Mouse (Mus musculus) CH12.LX (cell line): ENCODE measurements at regions not wholly inside any gene's neighbourhood (a gene's known extent, or its start where the extent isn't known, plus 50 kb on each side); places are given as distances from the start of the nearest gene placed in this dataset.

ENCODE experiments used
- DNase-seq: peaks from one replicate; pipeline ENCODE4 v3.0.0-alpha.2; 2013; ENCODE audit errors: extremely low read depth
- H3K27ac ChIP-seq: 2 replicates; pipeline ENCODE4 v1.5.1; 2012; ENCODE audit warnings: low read depth, mild to moderate bottlenecking, control low read depth, moderate library complexity; ENCODE audit not compliant: insufficient read depth
- H3K27me3 ChIP-seq: replicated peaks from 2 replicates; pipeline ENCODE3; 2012; ENCODE audit warnings: inconsistent platforms
- H3K36me3 ChIP-seq, 2 experiments: replicated peaks in 1 of 2; 2 replicates each; pipeline versions ENCODE3 to v1.6.1; 2012; ENCODE audit warnings: inconsistent platforms in 1 of 2, low read length in 1 of 2, mild to moderate bottlenecking in 1 of 2, mixed read lengths in 1 of 2, moderate library complexity in 1 of 2; ENCODE audit not compliant: control insufficient read depth in 1 of 2, insufficient read depth in 1 of 2
- H3K4me1 ChIP-seq, 2 experiments: 2 replicates each; pipeline ENCODE4 v1.6.1; 2012; ENCODE audit warnings: inconsistent platforms in 1 of 2, moderate library complexity in 1 of 2; ENCODE audit not compliant: insufficient read depth in 2 of 2, control insufficient read depth in 1 of 2
- H3K4me2 ChIP-seq: 2 replicates; pipeline ENCODE4 v1.6.1; 2012; ENCODE audit warnings: low read depth, mild to moderate bottlenecking, control low read depth; ENCODE audit not compliant: poor library complexity, insufficient read depth, severe bottlenecking
- H3K4me3 ChIP-seq, 3 experiments: fragments of 150-350 bp in 1 of 3; sonication (generic) in 1 of 3; replicated peaks in 1 of 3; 2 replicates each; pipeline versions ENCODE3 to v1.5.1; 2011 to 2012; ENCODE audit warnings: low read depth in 2 of 3, low read length in 2 of 3, mild to moderate bottlenecking in 2 of 3, moderate library complexity in 2 of 3, control low read depth in 1 of 3, improper control_type of control experiment in 1 of 3, inconsistent platforms in 1 of 3, mixed read lengths in 1 of 3; ENCODE audit not compliant: poor library complexity in 1 of 3
- H3K79me2 ChIP-seq: replicated peaks from 2 replicates; pipeline ENCODE4 v1.6.1; 2012; ENCODE audit warnings: mild to moderate bottlenecking, moderate library complexity; ENCODE audit not compliant: control insufficient read depth, poor library complexity, insufficient read depth, severe bottlenecking; ENCODE audit errors: extremely low read depth
- H3K9ac ChIP-seq: 2 replicates; pipeline ENCODE4 v1.6.1; 2012; ENCODE audit warnings: low read depth, mild to moderate bottlenecking, control low read depth, moderate library complexity; ENCODE audit not compliant: insufficient read depth
- H3K9me3 ChIP-seq: replicated peaks from 2 replicates; pipeline ENCODE3; 2012; ENCODE audit warnings: low read length, inconsistent platforms, mixed read lengths
- CHD1 ChIP-seq: IDR thresholded peaks from 2 replicates; pipeline ENCODE4 v1.6.1; 2012; ENCODE audit warnings: low read depth, low read length, improper control_type of control experiment, inconsistent platforms
- CHD2 ChIP-seq: IDR thresholded peaks from 2 replicates; pipeline ENCODE4 v1.6.1; 2011; ENCODE audit warnings: low read length, improper control_type of control experiment
- E2F4 ChIP-seq: IDR thresholded peaks from 2 replicates; pipeline ENCODE4 v1.6.1; 2011; ENCODE audit warnings: low read depth, low read length, improper control_type of control experiment; ENCODE audit not compliant: insufficient replicate concordance
- ELF1 ChIP-seq: IDR thresholded peaks from 2 replicates; pipeline ENCODE4 v1.6.1; 2014; ENCODE audit warnings: low read depth, mild to moderate bottlenecking, inconsistent platforms, low read length, improper control_type of control experiment
- EP300 ChIP-seq: IDR thresholded peaks from 2 replicates; pipeline ENCODE4 v1.6.1; 2011; ENCODE audit warnings: low read length, improper control_type of control experiment
- ETS1 ChIP-seq: conservative IDR thresholded peaks from 2 replicates; pipeline ENCODE4 v1.6.1; 2012; ENCODE audit warnings: low read depth, mild to moderate bottlenecking, inconsistent platforms, low read length, improper control_type of control experiment, moderate library complexity
- GABPA ChIP-seq: IDR thresholded peaks from 2 replicates; pipeline ENCODE4 v1.6.1; 2012; ENCODE audit warnings: low read depth, low read length, improper control_type of control experiment, inconsistent platforms; ENCODE audit not compliant: insufficient replicate concordance
- HCFC1 ChIP-seq: IDR thresholded peaks from 2 replicates; pipeline ENCODE4 v1.6.1; 2012; ENCODE audit warnings: low read depth, mild to moderate bottlenecking, inconsistent platforms, low read length, improper control_type of control experiment
- IRF4 ChIP-seq: IDR thresholded peaks from 2 replicates; pipeline ENCODE4 v1.6.1; 2014; ENCODE audit warnings: low read depth, mild to moderate bottlenecking, inconsistent platforms, low read length, improper control_type of control experiment
- JUND ChIP-seq: conservative IDR thresholded peaks from 2 replicates; pipeline ENCODE4 v1.6.1; 2011; ENCODE audit warnings: low read depth, low read length, improper control_type of control experiment
- MAZ ChIP-seq: IDR thresholded peaks from 2 replicates; pipeline ENCODE4 v1.6.1; 2012; ENCODE audit warnings: low read depth, mild to moderate bottlenecking, inconsistent platforms, low read length, improper control_type of control experiment, moderate library complexity
- MEF2A ChIP-seq: IDR thresholded peaks from 2 replicates; pipeline ENCODE4 v1.6.1; 2014; ENCODE audit warnings: low read depth, mild to moderate bottlenecking, inconsistent platforms, low read length, improper control_type of control experiment, borderline replicate concordance
- MXI1 ChIP-seq: IDR thresholded peaks from 2 replicates; pipeline ENCODE4 v1.6.1; 2011; ENCODE audit warnings: mild to moderate bottlenecking, low read depth, low read length, improper control_type of control experiment
- MYC ChIP-seq: IDR thresholded peaks from 2 replicates; pipeline ENCODE4 v1.6.1; 2011; ENCODE audit warnings: low read depth, mild to moderate bottlenecking, improper control_type of control experiment, low read length
- PAX5 ChIP-seq: IDR thresholded peaks from 2 replicates; pipeline ENCODE4 v1.6.1; 2012; ENCODE audit warnings: low read length, inconsistent platforms, mixed read lengths
- POLR2AphosphoS2 ChIP-seq: IDR thresholded peaks from 2 replicates; pipeline ENCODE4 v1.6.1; 2011; ENCODE audit warnings: low read depth, low read length, improper control_type of control experiment
- RAD21 ChIP-seq: IDR thresholded peaks from 2 replicates; pipeline ENCODE4 v1.6.1; 2011; ENCODE audit warnings: low read depth, mild to moderate bottlenecking, low read length, improper control_type of control experiment, moderate library complexity
- SIN3A ChIP-seq: IDR thresholded peaks from 2 replicates; pipeline ENCODE4 v1.6.1; 2012; ENCODE audit warnings: low read length, improper control_type of control experiment, inconsistent platforms
- SMC3 ChIP-seq: IDR thresholded peaks from 2 replicates; pipeline ENCODE4 v1.6.1; 2011; ENCODE audit warnings: low read depth, low read length, improper control_type of control experiment
- TCF12 ChIP-seq: IDR thresholded peaks from 2 replicates; pipeline ENCODE4 v1.6.1; 2014; ENCODE audit warnings: low read depth, mild to moderate bottlenecking, inconsistent platforms, low read length, improper control_type of control experiment
- UBTF ChIP-seq: IDR thresholded peaks from 2 replicates; pipeline ENCODE4 v1.6.1; 2012; ENCODE audit warnings: low read depth, mild to moderate bottlenecking, inconsistent platforms, low read length, improper control_type of control experiment, moderate library complexity
- USF1 ChIP-seq: IDR thresholded peaks from 2 replicates; pipeline ENCODE4 v1.6.1; 2014; ENCODE audit warnings: low read depth, mild to moderate bottlenecking, inconsistent platforms, low read length, improper control_type of control experiment
- ZC3H11A ChIP-seq: IDR thresholded peaks from 2 replicates; pipeline ENCODE4 v1.6.1; 2012; ENCODE audit warnings: low read depth, mild to moderate bottlenecking, inconsistent platforms, low read length, improper control_type of control experiment
- ZMIZ1 ChIP-seq: IDR thresholded peaks from 2 replicates; pipeline ENCODE4 v1.6.1; 2012; ENCODE audit warnings: low read depth, mild to moderate bottlenecking, inconsistent platforms, low read length, improper control_type of control experiment
- ZNF384 ChIP-seq: IDR thresholded peaks from 2 replicates; pipeline ENCODE4 v1.6.1; 2012; ENCODE audit warnings: low read depth, low read length, improper control_type of control experiment, inconsistent platforms
- dilution Hi-C: fragments of 300-500 bp; cut with MboI; formaldehyde crosslinking; loops from 2 replicates; pipeline ENCODE4 v1.14.3; 2020; ENCODE audit warnings: low sequenced_read_pairs; ENCODE audit not compliant: extremely low pct_unique_long_range_greater_than_20kb, extremely low pct_ligation_motif_present
- in situ Hi-C: fragments of 300-500 bp; cut with MboI; formaldehyde crosslinking; loops from 3 replicates; pipeline ENCODE4 v1.14.3; 2019; ENCODE audit warnings: low sequenced_read_pairs, low pct_ligation_motif_present, low pct_unique_long_range_greater_than_20kb, mixed read lengths

DNA sequence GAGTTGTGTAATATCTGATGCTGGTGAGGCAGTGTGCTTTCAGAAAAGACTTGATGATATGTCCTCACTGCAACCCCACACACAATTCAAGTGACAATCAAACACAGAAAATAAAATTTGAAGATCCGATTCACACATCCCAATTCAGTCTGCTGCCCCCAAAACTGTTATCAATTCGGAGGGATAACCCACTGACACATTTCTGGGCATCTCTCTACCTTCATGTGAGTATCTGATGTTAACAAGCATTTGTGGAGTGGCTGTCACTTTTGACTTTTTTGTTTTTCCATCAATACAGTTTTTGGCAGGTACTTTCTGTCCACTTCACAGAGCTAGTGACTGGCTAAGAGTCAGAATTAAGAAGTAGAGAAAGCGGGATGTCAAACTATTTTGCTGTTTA, 101.4 kb upstream of the Eef1e1 start:
- Histone ChIP-seq H3K9ac (no peak overlapping the region), H3K36me3 (no peaks in the 10 kb centered on the region), H3K9me3 (no peaks in the 10 kb centered on the region), H3K79me2 (no peaks in the 10 kb centered on the region), H3K4me1 (no peaks in the 10 kb centered on the region), H3K27ac (no peak overlapping the region), H3K27me3 (no peaks in the 10 kb centered on the region), H3K4me3 (no peak overlapping the region), H3K4me2 (no peak overlapping the region)
- DNase-seq = no peak
- in situ Hi-C loops = no loop called here
- dilution Hi-C loops = no loop called here
- no peak for TF ChIP-seq RAD21
- no peak for TF ChIP-seq POLR2AphosphoS2
- TF ChIP-seq PAX5 = no peak
- TF ChIP-seq IRF4 = no peak
- no peak for TF ChIP-seq EP300
- TF ChIP-seq MEF2A = no peak
- no peak for TF ChIP-seq ZC3H11A
- TF ChIP-seq ZMIZ1 = no peak
- no peak for TF ChIP-seq UBTF
- no peak for TF ChIP-seq HCFC1
- no peak for TF ChIP-seq SMC3
- no peak for TF ChIP-seq ZNF384
- TF ChIP-seq CHD1 = no peak
- TF ChIP-seq ELF1 = no peak
- no peak for TF ChIP-seq E2F4
- no peak for TF ChIP-seq MXI1
- no peak for TF ChIP-seq MYC
- TF ChIP-seq SIN3A = no peak
- TF ChIP-seq JUND = no peak
- TF ChIP-seq USF1 = no peak

DNA sequence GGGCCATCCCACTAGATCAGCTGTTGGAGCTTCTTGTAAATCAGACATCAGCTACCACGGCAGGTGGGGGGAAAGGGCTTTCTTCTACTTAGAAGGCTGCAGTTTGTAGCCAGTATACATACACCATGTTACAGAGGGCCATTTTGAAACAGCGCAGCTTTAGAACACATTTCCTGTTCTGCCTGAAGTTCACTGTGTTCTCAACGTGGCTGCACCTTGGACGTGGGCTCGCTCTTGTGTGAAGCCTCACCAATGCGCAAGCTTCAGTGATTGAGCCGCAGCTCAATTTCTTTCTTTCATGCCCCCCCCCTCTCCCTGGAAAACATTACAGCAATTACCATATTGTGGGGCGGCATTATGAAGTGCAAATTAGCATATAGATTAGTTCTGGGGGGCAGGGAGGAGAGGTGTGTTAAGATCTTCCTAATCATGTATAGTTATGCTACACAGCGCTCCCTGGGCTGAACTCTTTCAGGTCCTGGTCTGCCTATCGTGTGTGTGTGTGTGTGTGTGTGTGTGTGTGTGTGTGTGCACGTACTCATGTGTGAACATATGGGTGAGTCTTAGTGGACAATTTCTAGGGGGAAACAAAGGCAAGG, 97.9 kb upstream of the Eef1e1 start:
- in situ Hi-C loops = no loop called here
- TF ChIP-seq CHD2 (no peak), GABPA (no peak), ETS1 (no peak), HCFC1 (no peak), TCF12 (no peak), MAZ (no peak), MXI1 (no peak), UBTF (no peak), EP300 (no peak), MYC (no peak)
- TF ChIP-seq, all 38 proteins: peak for 0
- no peaks in the 10 kb centered on the region for H3K9me3 ChIP-seq
- no peak overlapping the region for H3K4me3 ChIP-seq
- no peaks in the 10 kb centered on the region for H3K4me1 ChIP-seq
- no peak overlapping the region for H3K27ac ChIP-seq
- H3K9ac ChIP-seq = no peak overlapping the region
- no peaks in the 10 kb centered on the region for H3K79me2 ChIP-seq
- H3K36me3 ChIP-seq = no peaks in the 10 kb centered on the region
- H3K4me2 ChIP-seq = no peak overlapping the region
- dilution Hi-C loops = no loop called here
- no peaks in the 10 kb centered on the region for H3K27me3 ChIP-seq
- DNase-seq = no peak
